Mouse (Mus musculus): ENCODE measurements at regions not wholly inside any gene's neighbourhood (a gene's known extent, or its start where the extent isn't known, plus 50 kb on each side); places are given as distances from the start of the nearest gene placed in this dataset.
A peak's percentile ranks its signal among the peaks of the same experiment; 100 is the strongest.

GRCm38 (mm10) chr6:135525841-135526327, 163.5 kb downstream of the Emp1 start:
- DNase-seq = peak; percentile 29

GRCm38 (mm10) chr6:135526460-135527160, 164.3 kb downstream of the Emp1 start:
- peak; percentile 63 for DNase-seq

GRCm38 (mm10) chr6:135527879-135528278, 165.5 kb downstream of the Emp1 start:
- no peak for DNase-seq

- DNase-seq = no peak
Observed at GRCm38 (mm10) chr6:135539791-135540646, 177.7 kb downstream of the Emp1 start.

- no peak for DNase-seq
Observed at GRCm38 (mm10) chr6:135541566-135541965, 179.2 kb downstream of the Emp1 start.

GRCm38 (mm10) chr6:135542356-135542755, 180.0 kb downstream of the Emp1 start:
- no peak for DNase-seq

- no peak for DNase-seq
Observed at GRCm38 (mm10) chr6:135543390-135543789, 181.0 kb downstream of the Emp1 start.

- no peak for DNase-seq
Observed at GRCm38 (mm10) chr6:135543863-135544262, 181.5 kb downstream of the Emp1 start.

GRCm38 (mm10) chr6:135550368-135550950, 188.1 kb downstream of the Emp1 start:
- DNase-seq = no peak

- DNase-seq = no peak
Observed at GRCm38 (mm10) chr6:135552396-135552795, 190.1 kb downstream of the Emp1 start.

- DNase-seq = peak; percentile 99
Observed at GRCm38 (mm10) chr6:135559501-135559907, 197.2 kb downstream of the Emp1 start.

GRCm38 (mm10) chr6:135562267-135562666, 199.9 kb downstream of the Emp1 start:
- DNase-seq = peak; percentile 74

GRCm38 (mm10) chr6:135563766-135564165, 201.4 kb downstream of the Emp1 start:
- no peak for DNase-seq

GRCm38 (mm10) chr6:135569086-135569485, 206.7 kb downstream of the Emp1 start:
- DNase-seq = no peak

GRCm38 (mm10) chr6:135575294-135575693, 212.9 kb downstream of the Emp1 start:
- DNase-seq = no peak

- DNase-seq = no peak
Observed at GRCm38 (mm10) chr6:135578728-135579127, 216.4 kb downstream of the Emp1 start.

- no peak for DNase-seq
Observed at GRCm38 (mm10) chr6:135582567-135582966, 220.2 kb downstream of the Emp1 start.

- no peak for DNase-seq
Observed at GRCm38 (mm10) chr6:135584782-135585181, 222.4 kb downstream of the Emp1 start.

GRCm38 (mm10) chr6:135590084-135590483, 227.7 kb downstream of the Emp1 start:
- DNase-seq = no peak

GRCm38 (mm10) chr6:135591085-135591484, 228.7 kb downstream of the Emp1 start:
- no peak for DNase-seq

GRCm38 (mm10) chr6:135596358-135596757, 234.0 kb downstream of the Emp1 start:
- no peak for DNase-seq

- no peak for DNase-seq
Observed at GRCm38 (mm10) chr6:135610504-135611096, 248.3 kb downstream of the Emp1 start.

GRCm38 (mm10) chr6:135627928-135628327, 265.6 kb downstream of the Emp1 start:
- DNase-seq = no peak

All from cerebellum, adult 9-10 months (tissue).